Mouse (Mus musculus): ENCODE results near the gene Drc1.

DNA sequence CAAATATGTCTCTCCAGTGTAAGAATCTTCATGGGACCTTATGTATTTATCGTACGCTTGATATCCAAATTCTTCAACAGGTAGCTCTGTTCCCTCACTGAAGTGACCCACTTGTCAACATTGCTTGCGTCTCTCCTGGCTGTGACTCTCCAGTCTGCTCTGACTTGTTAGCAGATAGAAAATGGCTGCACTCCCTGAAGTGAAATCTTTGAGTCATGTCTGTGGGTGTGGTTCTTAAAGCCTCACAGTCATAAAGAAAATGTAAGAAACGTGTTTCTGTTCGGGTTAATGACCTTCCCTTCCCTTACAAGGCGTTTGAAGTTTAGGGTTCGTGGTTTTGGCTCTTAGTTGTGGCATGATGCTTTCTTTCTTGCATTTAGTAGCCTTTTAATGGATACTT, 40.6 kb upstream of the Drc1 start:
- TF ChIP-seq POLR2A (IDR thresholded peaks at IDR 0.05; ENCODE audit: extremely low read depth, insufficient read depth, low read length) (no peak), CTCF (IDR thresholded peaks at IDR 0.05; ENCODE audit: low read depth, low read length) (no peak)

Measured in liver, adult 2 months (tissue).